Mouse (Mus musculus) CH12.LX (cell line): ENCODE results near the gene Pcolce2.

Experiments used
- BHLHE40 ChIP-seq: IDR thresholded peaks from 2 replicates; pipeline ENCODE4 v1.6.1; 2011; ENCODE audit warnings: mild to moderate bottlenecking, low read depth, low read length, improper control_type of control experiment
- CTCF ChIP-seq, 2 experiments: IDR thresholded peaks in 1 of 2; conservative IDR thresholded peaks in 1 of 2; 2 replicates each; pipeline ENCODE4 v1.5.1; 2011 to 2012; ENCODE audit warnings: low read depth in 2 of 2, low read length in 2 of 2, improper control_type of control experiment in 1 of 2, inconsistent platforms in 1 of 2, mild to moderate bottlenecking in 1 of 2, moderate library complexity in 1 of 2
- E2F4 ChIP-seq: IDR thresholded peaks from 2 replicates; pipeline ENCODE4 v1.6.1; 2011; ENCODE audit warnings: low read depth, low read length, improper control_type of control experiment; ENCODE audit not compliant: insufficient replicate concordance
- EP300 ChIP-seq: IDR thresholded peaks from 2 replicates; pipeline ENCODE4 v1.6.1; 2011; ENCODE audit warnings: low read length, improper control_type of control experiment
- KAT2A ChIP-seq: IDR thresholded peaks from 2 replicates; pipeline ENCODE4 v1.6.1; 2012; ENCODE audit warnings: low read length, improper control_type of control experiment, inconsistent platforms; ENCODE audit not compliant: insufficient replicate concordance
- MAX ChIP-seq: IDR thresholded peaks from 2 replicates; pipeline ENCODE4 v1.6.1; 2011; ENCODE audit warnings: low read length, improper control_type of control experiment
- MYC ChIP-seq: IDR thresholded peaks from 2 replicates; pipeline ENCODE4 v1.6.1; 2011; ENCODE audit warnings: low read depth, mild to moderate bottlenecking, improper control_type of control experiment, low read length
- POLR2A ChIP-seq: IDR thresholded peaks from 2 replicates; pipeline ENCODE4 v1.6.1; 2011; ENCODE audit warnings: low read depth, mild to moderate bottlenecking, improper control_type of control experiment, low read length
- USF1 ChIP-seq: IDR thresholded peaks from 2 replicates; pipeline ENCODE4 v1.6.1; 2014; ENCODE audit warnings: low read depth, mild to moderate bottlenecking, inconsistent platforms, low read length, improper control_type of control experiment
- ZNF384 ChIP-seq: IDR thresholded peaks from 2 replicates; pipeline ENCODE4 v1.6.1; 2012; ENCODE audit warnings: low read depth, low read length, improper control_type of control experiment, inconsistent platforms

DNA sequence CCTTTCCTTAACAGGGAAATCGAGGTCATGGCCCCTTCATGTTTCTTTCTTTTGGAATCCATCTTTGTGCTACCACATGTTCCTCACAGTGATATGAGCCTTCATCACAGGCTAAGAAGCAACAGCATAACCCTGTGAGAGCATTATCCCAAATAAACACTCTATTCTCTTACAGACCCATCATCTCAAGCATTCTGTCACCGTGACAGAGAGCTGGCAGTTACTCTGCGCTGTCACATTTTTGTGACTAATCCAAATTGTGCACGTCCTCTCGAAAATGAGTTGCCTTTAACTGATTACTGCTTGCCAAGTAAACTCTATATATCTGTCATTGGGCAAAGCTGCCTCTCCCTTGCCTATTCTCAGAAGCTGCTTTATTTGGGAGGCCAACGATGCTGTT, 28.4 kb downstream of the Pcolce2 start:
- TF ChIP-seq MYC (no peak), CTCF (conservative IDR thresholded peaks at IDR 0.05 in 1 of 2, IDR thresholded peaks at IDR 0.05 in 1 of 2; ENCODE audit: low read depth in 2 of 2, low read length in 2 of 2) (no peak), KAT2A (no peak), POLR2A (no peak), BHLHE40 (no peak), USF1 (no peak), ZNF384 (no peak), MAX (no peak), E2F4 (no peak), EP300 (no peak)
